Mouse (Mus musculus) intestine, embryonic 14.5 days (tissue): ENCODE data around the gene Nt5m. TPM values are rescaled to one million over a fixed set of nuclear protein-coding genes. Genes with fewer than 3 reads are reported as not detected.
A peak's percentile ranks its signal among the peaks of the same experiment; 100 is the strongest.
"Not testable (repeated sequence)": the region's sequence is repeated elsewhere in the genome, so short reads cannot be mapped to it uniquely, and the experiment has no call there.

Source experiments
- ATAC-seq: fragments of 200-750 bp; cut with Nextera tagmentation; replicated peaks from 2 replicates; pipeline ENCODE4 v1.8.0; 2017; ENCODE audit warnings: low read depth, moderate number of reproducible peaks, moderate TSS enrichment, moderate library complexity; ENCODE audit not compliant: low FRiP score, low TSS enrichment
- DNase-seq: peaks from one replicate; pipeline ENCODE4 v3.0.0-alpha.2; 2018; ENCODE audit warnings: low spot score
- H3K27ac ChIP-seq: fragments of 300-500 bp; sonication (generic); 2 replicates; pipeline ENCODE4 v1.5.1; 2014; ENCODE audit warnings: low read depth, mild to moderate bottlenecking, control low read depth
- H3K27me3 ChIP-seq: fragments of 300-500 bp; sonication (generic); replicated peaks from 2 replicates; pipeline ENCODE4 v1.6.1; 2014; ENCODE audit warnings: low read length, control low read depth; ENCODE audit not compliant: control insufficient read depth, insufficient read depth
- H3K36me3 ChIP-seq: fragments of 300-500 bp; sonication (generic); 2 replicates; pipeline ENCODE4 v1.6.1; 2014; ENCODE audit warnings: low read length, control low read depth; ENCODE audit not compliant: control insufficient read depth, insufficient read depth
- H3K4me1 ChIP-seq: fragments of 300-500 bp; sonication (generic); replicated peaks from 2 replicates; pipeline ENCODE4 v1.6.1; 2014; ENCODE audit warnings: low read length, control low read depth, mixed read lengths; ENCODE audit not compliant: control insufficient read depth, insufficient read depth
- H3K4me2 ChIP-seq: fragments of 300-500 bp; sonication (generic); 2 replicates; pipeline ENCODE4 v1.6.1; 2014; ENCODE audit warnings: low read length
- H3K4me3 ChIP-seq: fragments of 300-500 bp; sonication (generic); 2 replicates; pipeline ENCODE4 v1.5.1; 2014; ENCODE audit warnings: low read depth, low read length, control low read depth, mixed read lengths
- H3K9ac ChIP-seq: fragments of 300-500 bp; sonication (generic); 2 replicates; pipeline ENCODE4 v1.6.1; 2014; ENCODE audit warnings: mild to moderate bottlenecking, low read length
- H3K9me3 ChIP-seq: fragments of 300-500 bp; sonication (generic); 2 replicates; pipeline ENCODE4 v1.6.1; 2016; ENCODE audit warnings: low read length, control low read depth; ENCODE audit not compliant: control insufficient read depth
- WGBS: fragments of 180-500 bp; shearing (Covaris S2); extraction: QIAGEN DNeasy Blood & Tissue Kit; methylation state at CpG from one replicate; pipeline ENCODE4 v1.1.7; 2014; 5-methylcytosine and 5-hydroxymethylcytosine counted together
- polyA plus RNA-seq: library from polyadenylated mRNA; unstranded; fragments of >200 nt; fragmentation: Nextera tagmentation; extraction: Ambion mirVana; gene quantifications from 2 replicates; pipeline ENCODE4 v1.2.1, GENCODE M21; 2014

Nt5m gene
- polyA plus RNA-seq, 1 experiment from 2014 or later = 33.8 TPM

DNA sequence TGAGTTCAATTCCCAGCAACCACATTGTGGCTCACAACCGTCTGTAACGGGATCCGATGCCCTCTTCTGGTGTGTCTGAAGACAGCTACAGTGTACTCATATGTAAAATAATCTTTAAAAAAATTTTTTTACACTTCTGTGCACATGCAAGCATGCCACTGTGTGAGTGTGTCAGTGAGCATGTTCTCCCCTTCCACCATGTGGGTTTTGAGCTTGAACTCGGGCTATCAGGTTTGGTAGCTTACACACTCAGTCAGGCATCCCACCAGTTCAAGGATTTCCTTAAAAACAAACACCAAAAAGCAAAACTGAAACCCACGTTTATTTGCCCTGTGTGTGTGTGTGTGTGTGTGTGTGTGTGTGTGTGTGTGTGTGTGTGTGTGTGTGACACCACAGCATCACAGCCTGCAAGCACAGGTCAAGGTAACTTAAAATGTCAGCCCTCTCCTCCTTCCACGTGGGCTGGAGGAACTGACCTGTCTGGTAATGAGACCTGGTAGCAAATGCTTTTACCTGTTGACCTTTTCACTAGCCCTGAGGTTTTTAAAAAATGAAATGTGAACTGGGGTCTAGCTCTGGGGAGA, 23.7 kb upstream of the Nt5m start:
- no peaks in the 10 kb centered on the region; the same call in 1 of the 2 replicates for H3K4me1 ChIP-seq
- no peak overlapping the region for H3K4me3 ChIP-seq
- no peak overlapping the region for H3K27ac ChIP-seq
- H3K27me3 ChIP-seq = no peaks in the 10 kb centered on the region
- 84% methylated on average over 6 of the region's 6 CpGs for WGBS
- ATAC-seq (no peak), DNase-seq (no peak)
- peaks cover 48% of the 10 kb centered on the region for H3K36me3 ChIP-seq
- H3K9ac ChIP-seq = no peak overlapping the region
- no peaks in the 10 kb centered on the region for H3K9me3 ChIP-seq
- no peak overlapping the region for H3K4me2 ChIP-seq

DNA sequence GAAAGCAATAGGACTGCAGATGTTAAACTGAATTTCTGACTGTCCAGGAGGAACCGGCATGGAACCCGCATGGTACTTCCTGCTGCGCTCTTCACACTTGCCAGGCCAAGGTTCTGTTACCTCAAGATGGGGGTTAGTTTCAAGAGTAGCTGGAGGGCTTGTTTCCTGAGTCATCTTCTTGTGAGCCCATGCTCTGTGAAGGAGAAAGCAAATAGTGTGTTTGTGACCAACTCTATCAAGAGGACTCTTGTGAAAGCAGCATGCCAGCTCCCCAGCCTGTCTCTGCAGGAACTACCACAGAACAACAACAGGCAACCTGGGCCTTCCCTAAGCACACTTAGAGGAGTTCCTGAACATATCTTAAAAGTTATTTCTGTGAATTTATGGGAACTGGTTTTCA, 21.3 kb upstream of the Nt5m start:
- H3K9me3 ChIP-seq = no peaks in the 10 kb centered on the region
- WGBS = 96% methylated on average over 3 of the region's 3 CpGs
- no peaks in the 10 kb centered on the region for H3K4me1 ChIP-seq
- peaks cover 71% of the 10 kb centered on the region for H3K36me3 ChIP-seq
- no peak overlapping the region for H3K27ac ChIP-seq
- DNase-seq (no peak), ATAC-seq (no peak)
- no peaks in the 10 kb centered on the region for H3K27me3 ChIP-seq
- no peak overlapping the region for H3K4me2 ChIP-seq
- no peak overlapping the region for H3K9ac ChIP-seq
- H3K4me3 ChIP-seq = no peak overlapping the region

DNA sequence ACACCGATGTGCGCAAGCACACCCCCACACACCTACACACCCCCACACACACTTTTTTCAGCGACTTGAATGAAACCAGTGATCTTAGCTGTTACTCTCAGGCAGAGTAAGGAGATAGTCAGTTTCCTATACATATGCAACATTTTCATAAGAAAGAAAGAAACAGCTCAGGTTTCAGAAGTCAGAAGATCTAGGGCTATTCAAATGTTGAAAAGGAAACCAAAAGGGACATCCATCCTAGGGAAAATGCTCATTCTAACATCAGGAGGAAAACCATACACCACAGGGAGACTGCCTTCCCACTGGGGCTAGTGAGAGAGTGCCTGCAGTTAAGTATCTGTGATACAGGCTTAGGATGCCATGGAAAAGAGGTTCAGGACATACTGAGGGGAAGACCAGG, 17.6 kb upstream of the Nt5m start:
- DNase-seq (no peak), ATAC-seq (no peak)
- Histone ChIP-seq H3K27me3 (no peaks in the 10 kb centered on the region), H3K27ac (no peak overlapping the region), H3K4me2 (no peak overlapping the region), H3K4me1 (no peaks in the 10 kb centered on the region), H3K4me3 (no peak overlapping the region), H3K9me3 (no peaks in the 10 kb centered on the region), H3K36me3 (peaks cover 99% of the 10 kb centered on the region), H3K9ac (no peak overlapping the region)
- WGBS = 87% methylated on average over 3 of the region's 3 CpGs

- H3K9me3 ChIP-seq, H3K4me3 ChIP-seq, ATAC-seq, H3K27ac ChIP-seq, DNase-seq, H3K9ac ChIP-seq, H3K27me3 ChIP-seq: not testable (repeated sequence)
- no CpG with 5 or more reads among the region's 1 CpGs for WGBS
- H3K4me2 ChIP-seq = peak overlapping the region; percentile 73; the same call in 1 of the 2 replicates
- H3K4me1 ChIP-seq = peaks cover 15% of the 10 kb centered on the region
- H3K36me3 ChIP-seq = peaks cover 44% of the 10 kb centered on the region
These were observed 1.5 kb upstream of the Nt5m start for GRCm38 (mm10) chr11:59837789-59838188.

DNA sequence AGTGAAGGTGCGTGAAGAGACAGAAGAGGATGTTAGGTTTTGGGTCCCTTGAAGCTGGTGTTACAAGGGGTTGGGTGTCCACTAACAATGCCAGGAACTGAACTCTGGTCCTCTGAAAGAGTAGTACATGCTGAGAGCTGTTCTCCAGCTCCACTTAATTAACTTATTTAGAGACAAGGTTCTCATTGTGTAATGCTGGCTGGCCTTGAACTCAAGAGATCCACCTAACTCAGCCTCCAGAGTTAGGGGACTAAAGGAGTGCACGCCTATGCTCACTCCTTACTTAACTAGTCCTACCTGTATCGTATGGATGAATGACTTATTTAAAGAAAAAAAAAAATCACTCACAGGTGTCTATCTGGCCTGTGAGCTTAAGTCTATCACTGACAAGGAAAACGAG, 821 bp upstream of the Nt5m start:
- no peak for ATAC-seq
- no peak overlapping the region for H3K27ac ChIP-seq

DNA sequence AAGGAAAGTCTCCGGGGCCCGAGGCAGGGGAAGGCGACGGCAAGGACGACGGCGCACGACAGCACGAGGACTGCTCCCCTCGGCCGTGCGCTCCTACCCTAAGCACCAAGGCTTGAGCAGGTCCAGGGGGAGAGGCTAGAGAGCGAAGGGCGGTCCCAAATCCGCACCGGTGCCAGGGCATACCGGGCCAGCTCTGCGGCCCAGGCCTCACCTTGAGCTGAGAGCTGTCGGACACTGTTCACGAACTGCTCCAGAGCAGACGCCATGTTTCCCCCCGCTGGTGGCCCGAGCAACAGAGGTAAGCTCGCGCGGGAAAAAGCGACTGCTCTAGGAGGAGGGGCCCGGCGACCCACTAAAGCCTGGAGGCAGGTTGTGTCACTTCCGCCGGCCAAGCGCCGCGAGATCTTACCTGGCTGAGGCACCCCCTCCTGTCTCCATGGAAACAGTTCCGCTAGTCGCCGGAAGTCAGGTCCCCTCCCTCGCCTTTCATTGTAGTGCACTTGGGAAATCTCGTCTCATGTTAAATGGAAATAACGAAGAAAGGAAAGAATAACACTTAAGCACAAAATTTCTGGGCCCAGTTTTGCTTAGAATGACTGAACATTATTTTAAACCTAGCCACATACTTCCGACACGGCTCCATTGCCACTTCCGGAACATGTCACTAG, 346 bp downstream of the Nt5m start, which contains the start of gene Cops3:
Gene Cops3, minus strand, starts transcription at position 380 of the 668 bp plus-strand sequence.
- DNase-seq (peak; percentile 94), ATAC-seq (peak; percentile 97)
- Histone ChIP-seq H3K4me2 (peak within 1 kb of the TSS; percentile 73), H3K27me3 (no peaks in the 10 kb centered on the region), H3K9me3 (no peaks in the 10 kb centered on the region), H3K27ac (peak within 1 kb of the TSS; percentile 98), H3K4me3 (peak within 1 kb of the TSS; percentile 97), H3K4me1 (peaks cover 15% of the 10 kb centered on the region), H3K36me3 (peaks cover 28% of the 10 kb centered on the region), H3K9ac (peak within 1 kb of the TSS; percentile 98)
- WGBS = under 1% methylated on average over 43 of the region's 43 CpGs

More for the DNA sequence above, 821 bp upstream of the Nt5m start:
- Histone ChIP-seq H3K4me1 (peaks cover 15% of the 10 kb centered on the region), H3K4me3 (peak overlapping the region; percentile 97), H3K36me3 (peaks cover 38% of the 10 kb centered on the region), H3K9me3 (no peaks in the 10 kb centered on the region), H3K4me2 (peak overlapping the region; percentile 73), H3K9ac (peak overlapping the region; percentile 98), H3K27me3 (no peaks in the 10 kb centered on the region)
- DNase-seq = no peak
- 64% methylated on average over 4 of the region's 4 CpGs for WGBS

DNA sequence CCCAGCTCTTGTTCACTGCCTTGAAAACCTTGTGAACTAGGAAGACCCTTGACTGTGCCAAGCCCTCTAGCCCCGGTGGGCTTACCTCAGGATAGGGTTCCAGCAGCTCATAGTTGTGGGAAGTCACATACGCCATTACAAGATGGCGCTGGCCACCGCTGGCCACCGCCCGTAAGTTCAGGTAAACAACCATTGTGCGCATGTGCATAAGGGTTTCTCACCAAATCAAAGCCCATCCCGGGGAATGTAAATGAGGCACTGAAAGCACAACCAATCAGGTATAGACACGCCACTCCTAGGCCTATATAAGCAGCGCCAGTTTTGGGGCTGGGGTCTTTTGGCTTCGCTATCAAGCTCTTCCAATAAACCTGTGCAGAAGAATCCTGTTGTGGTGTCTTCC, 7.1 kb downstream of the Nt5m start:
- Histone ChIP-seq H3K27me3 (no peaks in the 10 kb centered on the region), H3K36me3 (peaks cover 4% of the 10 kb centered on the region), H3K4me2 (no peak overlapping the region), H3K27ac (no peak overlapping the region), H3K9me3 (no peaks in the 10 kb centered on the region), H3K4me1 (0 out of 2 replicates have a peak, but pooled peaks cover 5% of the 10 kb centered on the region), H3K4me3 (no peak overlapping the region), H3K9ac (no peak overlapping the region)
- ATAC-seq (no peak), DNase-seq (no peak)
- WGBS = 96% methylated on average over 11 of the region's 11 CpGs

- H3K9ac ChIP-seq = no peak overlapping the region
- peaks cover 4% of the 10 kb centered on the region for H3K36me3 ChIP-seq
- peak overlapping the region; percentile 46 for H3K4me2 ChIP-seq
- no peak for DNase-seq
- H3K4me3 ChIP-seq = peak overlapping the region; percentile 75; the same call in 1 of the 2 replicates
- H3K4me1 ChIP-seq = 0 out of 2 replicates have a peak, but pooled peaks cover 5% of the 10 kb centered on the region
- no peak overlapping the region for H3K27ac ChIP-seq
- ATAC-seq = no peak
- WGBS = 12% methylated on average over 2 of the region's 2 CpGs
- H3K9me3 ChIP-seq = no peaks in the 10 kb centered on the region
- H3K27me3 ChIP-seq = no peaks in the 10 kb centered on the region
These were observed 7.9 kb downstream of the Nt5m start for GRCm38 (mm10) chr11:59847131-59847530.
